Mouse (Mus musculus) megakaryocyte-erythroid progenitor cell, adult 5-6 weeks (primary cell): ENCODE data around the gene Mrps5. TPM values are rescaled to one million over a fixed set of nuclear protein-coding genes. Genes with fewer than 3 reads are reported as not detected.
"Not testable (repeated sequence)": the region's sequence is repeated elsewhere in the genome, so short reads cannot be mapped to it uniquely, and the experiment has no call there.

Experiments
- ATAC-seq: replicated peaks from 2 replicates; pipeline ENCODE4 v1.8.0; 2016; ENCODE audit warnings: mild to moderate bottlenecking, inconsistent platforms; ENCODE audit not compliant: severe bottlenecking, poor library complexity, low FRiP score, low TSS enrichment
- total RNA-seq, 2 experiments: library from RNA; stranded (forward) in 1 of 2; stranded (reverse) in 1 of 2; fragments of 200-1000, 215-1000 nt in 1 of 2; fragments of >200 nt in 1 of 2; fragmentation: Nextera tagmentation in 1 of 2; gene quantifications; 2 replicates each; pipeline ENCODE4 v1.2.3; 2014 to 2017

Mrps5 gene
- total RNA-seq (2014; fragmentation: Nextera tagmentation), result 74.2 and 98.4 TPM in 2 replicates
- 164 and 215 TPM in 2 replicates for total RNA-seq (2017)

DNA sequence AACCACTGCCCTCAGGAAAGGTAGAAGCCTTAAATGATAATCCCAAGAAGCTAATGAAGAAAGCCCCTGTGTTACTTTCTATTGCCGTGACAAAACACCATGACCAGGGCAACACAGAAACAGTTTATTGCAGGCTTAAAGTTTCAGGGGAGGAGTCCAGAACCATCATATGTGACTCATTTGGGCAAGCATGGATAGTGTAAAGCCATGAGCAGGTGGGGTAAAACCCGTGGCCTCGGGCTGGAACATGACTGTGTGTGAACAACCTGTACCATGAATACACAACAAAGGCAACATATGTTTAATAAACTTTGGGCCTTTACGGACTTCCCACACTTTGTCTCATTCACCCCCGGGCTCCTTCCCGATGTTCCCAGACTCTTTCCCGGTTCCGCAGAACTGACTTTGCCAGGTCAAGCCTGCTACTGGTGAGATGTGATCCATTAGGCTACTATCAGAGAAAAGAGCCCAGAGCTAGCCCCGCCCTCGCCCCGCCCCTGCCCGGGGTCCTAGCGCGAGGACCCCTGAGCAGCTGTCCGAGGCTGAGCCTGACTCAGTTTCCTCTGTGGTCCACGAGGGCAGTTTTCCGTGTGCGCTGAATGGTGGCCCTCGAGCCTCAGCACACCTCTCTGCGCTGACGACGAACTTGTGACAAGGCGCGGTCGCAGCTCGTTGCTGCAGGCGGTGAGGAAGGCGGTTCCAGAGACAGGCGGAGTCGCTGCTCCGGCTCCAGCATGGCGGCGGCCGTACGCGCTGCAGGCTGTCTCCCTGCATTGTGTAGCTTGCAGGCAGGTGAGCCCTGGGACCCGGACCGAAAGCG, at the start of gene Mrps5, which contains the start of gene Zfp661:
Mrps5 (plus strand) TSS at position 529 of the 820 bp plus-strand sequence.
Zfp661 (minus strand) TSS at position 401 of the 820 bp plus-strand sequence.
- peak; percentile 74 for ATAC-seq

DNA sequence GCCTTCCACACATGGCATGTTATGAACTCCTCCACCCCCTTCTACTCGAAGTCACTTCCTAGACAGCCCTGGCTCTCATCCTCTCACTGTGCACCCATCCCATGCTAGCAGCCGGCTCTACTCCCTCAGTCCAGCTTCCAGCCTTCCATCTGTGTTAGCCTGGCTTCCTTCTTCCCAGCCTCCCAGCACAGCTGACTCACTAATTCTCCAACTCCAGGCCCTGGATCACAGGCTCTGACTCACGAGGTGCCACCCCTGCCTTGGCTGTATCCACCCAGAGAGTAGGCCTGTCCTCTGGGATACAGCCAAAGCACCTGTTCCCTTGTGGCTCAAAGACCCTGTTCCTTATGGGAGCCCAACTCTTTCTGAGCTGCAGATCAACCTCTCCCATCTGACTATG, 49.5 kb upstream of the Mrps5 start:
- no peak for ATAC-seq

DNA sequence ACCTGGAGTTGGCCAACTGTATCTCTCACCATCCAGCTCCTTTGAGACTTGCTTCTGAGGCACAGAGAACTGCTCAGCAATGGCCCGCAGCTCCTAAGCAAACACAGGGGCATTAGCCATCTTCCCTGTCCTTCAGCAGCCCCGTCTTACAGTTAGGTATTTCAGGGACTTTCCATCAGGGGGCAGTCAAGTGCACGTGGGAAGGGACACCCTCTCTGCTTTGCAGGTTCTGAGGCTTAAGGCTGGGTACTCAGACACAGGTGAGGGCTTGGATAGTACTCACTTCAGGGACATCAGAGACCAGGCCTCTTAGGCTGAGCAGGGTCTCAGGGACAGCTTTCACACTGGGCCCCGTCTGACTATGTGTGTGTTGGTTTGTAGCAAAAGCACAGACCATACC, 47.5 kb upstream of the Mrps5 start:
- peak; percentile 47 for ATAC-seq

DNA sequence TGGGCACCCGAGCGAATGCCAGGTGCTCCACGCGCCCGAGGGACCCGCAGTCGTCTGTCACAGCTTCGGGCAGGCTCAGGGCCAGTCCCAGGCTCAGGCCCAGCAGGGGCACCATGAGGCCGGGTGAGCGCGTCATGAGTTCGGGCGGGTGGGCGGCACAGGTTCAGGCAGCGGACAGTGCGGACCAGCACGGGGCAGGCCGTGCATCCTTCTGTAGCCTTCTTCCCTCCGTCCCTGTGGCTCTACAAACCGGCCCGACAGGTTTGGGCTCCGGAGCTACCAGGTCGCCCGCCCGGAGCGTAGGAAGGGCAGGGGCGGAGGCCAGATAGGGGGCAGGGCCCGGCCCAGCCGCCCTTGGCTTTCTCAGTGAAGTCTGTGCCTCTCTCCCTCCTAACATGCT, 45.8 kb upstream of the Mrps5 start, which contains the start of gene Prom2:
Prom2 (minus strand) TSS at position 283 of the 400 bp plus-strand sequence.
- ATAC-seq, result no peak

DNA sequence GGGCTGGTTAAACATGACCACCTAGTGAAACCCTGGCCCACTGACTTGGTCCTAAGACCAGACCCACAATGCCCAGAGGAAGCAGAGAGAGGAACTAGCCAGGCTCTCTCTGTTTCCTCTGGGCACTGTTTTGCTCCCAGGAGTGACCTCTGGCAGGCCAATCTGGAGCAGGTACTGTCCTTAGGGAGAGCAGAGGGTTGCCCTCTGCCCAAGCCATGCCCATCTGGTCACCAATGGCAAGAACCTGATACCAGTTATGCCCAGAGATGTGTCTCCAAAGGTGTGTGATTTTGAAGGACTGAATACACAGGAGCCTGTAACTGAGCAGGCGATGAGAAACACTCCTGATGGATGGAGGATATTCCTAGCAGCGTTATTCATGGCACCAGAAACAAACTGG, 45.3 kb upstream of the Mrps5 start:
- no peak for ATAC-seq

DNA sequence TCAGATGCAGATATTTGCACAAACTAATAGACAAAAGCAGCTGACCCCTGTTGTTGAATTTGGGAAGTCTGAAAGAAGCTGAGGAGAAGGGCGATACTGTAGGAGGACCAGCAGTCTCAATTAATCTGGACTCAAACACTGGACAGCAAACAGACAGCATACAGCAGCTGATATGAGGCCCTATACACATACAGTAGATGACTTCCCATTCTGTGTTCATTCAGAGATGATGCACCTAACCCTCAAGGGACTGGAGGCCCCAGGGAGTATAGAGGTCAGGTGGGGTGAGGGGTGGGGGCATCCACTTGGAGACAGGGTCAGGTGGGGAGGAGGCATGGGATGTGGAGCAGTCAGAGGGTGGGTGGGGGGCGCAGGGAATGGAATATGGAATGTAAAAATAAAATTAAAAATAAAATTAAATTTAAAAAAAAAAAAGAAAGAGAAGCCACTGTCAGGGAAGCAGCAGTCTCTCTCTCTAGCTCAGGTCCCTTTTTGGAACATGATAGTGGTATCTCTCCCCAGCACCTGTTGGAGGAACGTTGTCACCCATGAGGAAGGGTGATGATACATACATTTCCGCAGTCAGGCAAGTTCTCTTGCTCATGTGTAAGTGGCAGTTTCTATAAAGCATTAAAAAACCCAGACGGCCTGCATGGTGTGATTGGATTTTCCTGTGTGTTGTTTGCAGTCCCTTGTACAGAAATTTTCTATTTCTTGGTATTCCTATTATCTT, 38.5 kb upstream of the Mrps5 start:
- ATAC-seq, result peak; percentile 75

DNA sequence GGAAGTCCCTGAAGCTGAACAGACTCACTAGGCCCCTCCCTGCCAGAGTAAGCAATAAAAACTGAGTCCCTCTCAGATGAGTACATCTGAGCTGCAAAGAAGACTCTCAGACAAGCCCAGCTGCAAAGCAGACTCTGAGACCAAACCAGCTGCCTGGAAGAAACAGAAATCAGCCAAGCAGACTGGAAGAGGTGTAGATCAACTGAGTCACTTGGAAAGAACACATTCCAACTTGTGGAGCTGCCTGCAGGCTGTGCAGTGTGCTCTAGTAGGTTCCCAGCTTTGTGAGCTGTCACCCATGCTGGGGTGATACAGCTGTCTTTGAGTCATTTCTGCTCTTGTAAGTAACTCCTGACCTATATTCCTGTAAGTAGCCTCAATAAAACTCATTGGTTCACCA, 37.3 kb upstream of the Mrps5 start:
- no peak for ATAC-seq

DNA sequence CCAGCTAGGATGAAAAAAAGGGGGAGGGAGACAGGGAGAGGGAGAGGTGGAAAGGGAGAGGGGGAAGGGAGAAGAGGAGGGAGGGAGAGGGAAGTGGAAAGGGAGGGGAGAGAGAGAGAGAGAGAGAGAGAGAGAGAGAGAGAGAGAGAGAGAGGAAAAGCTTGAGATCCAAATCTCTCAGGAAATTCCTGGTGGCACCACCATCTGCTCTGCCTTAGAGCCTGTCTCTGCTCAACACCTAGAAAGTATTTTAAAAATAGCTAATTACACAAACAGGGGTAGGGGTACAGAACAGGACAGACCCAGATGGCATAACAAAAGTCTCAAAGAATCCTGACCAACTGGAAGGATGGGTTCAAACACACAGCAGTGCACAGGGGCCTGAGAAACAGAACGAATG, 36.6 kb upstream of the Mrps5 start:
- ATAC-seq, result no peak

DNA sequence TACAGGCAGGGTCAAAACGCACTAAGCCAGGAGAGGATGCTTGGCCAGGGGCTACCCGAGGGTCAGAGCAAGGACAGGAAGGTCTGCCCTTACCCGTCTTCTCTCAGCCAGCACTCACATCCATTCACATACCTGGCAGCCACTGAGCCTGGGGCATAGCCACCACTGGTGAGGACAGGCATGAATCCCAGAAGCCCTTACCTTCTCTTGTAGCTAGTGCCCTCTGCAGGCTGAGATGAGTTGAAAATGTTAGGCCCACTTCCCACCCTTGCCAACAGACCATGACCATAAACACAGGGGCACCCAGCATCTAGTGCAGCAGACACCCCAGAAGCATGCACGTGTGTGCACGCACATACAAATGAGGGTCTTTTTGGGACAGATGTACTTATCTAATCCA, 35.9 kb upstream of the Mrps5 start:
- 0 out of 2 replicates have a peak, but pooled peaks have one; percentile 33 for ATAC-seq

DNA sequence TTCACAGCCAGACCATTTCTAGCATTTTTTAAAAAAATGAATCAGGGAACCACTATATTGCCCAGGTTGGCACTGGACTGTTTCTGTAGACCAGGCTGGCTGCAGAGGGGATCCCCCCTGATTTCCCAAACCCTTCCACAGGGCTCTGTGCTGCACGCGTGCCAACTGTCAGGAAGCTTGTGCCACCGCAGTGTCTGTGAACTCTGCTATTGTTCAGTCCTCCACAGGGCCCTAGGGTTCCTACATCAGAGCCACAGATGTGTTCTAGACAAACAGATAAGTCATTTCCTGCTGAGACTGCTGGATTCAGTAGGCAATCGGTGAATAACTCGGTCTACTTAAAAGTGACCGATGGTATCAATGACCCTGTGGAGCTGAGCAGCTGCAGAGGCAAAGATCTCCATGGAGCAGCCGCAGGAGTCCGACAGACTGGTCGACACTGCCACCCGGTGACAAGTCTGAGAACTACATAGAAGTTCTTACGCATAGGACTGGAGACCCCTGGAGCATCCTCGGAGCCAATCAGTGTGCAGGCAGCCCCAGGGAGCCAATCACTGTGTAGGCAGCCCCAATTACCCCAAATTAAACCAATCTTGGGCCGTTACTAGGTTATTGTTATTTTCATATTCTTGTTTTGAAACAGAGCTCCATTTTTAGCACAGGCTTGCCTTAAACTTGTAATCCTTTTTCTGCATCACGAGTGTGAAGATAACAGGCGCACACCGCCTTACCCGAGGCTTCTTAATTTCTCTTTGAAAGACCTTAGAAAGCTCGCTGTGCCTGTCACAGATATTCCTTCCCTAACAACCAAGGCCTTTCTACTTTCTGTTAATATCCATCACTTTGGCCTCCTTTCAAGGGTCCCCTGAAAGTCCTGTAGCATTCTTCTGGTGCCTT, 27.7 kb upstream of the Mrps5 start:
- peak; percentile 99 for ATAC-seq

DNA sequence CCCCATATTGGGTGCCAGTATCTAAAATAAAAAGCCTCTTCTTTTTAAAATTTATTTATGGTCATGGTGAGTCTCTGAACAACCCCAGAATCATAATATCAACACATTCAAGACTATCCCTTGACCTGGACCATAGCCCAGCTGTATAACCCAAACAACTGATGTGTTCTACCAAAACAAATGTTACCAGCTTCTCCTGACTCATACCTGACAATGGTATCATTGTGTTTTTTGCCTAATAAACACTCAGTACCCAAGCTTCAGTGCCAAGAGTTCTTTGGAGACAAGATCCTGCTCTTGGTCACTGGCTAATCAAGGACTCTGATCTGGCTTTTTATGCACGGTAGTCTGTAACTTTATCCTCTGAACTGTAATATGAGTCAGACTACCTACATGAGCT, 13.7 kb upstream of the Mrps5 start:
- no peak for ATAC-seq

DNA sequence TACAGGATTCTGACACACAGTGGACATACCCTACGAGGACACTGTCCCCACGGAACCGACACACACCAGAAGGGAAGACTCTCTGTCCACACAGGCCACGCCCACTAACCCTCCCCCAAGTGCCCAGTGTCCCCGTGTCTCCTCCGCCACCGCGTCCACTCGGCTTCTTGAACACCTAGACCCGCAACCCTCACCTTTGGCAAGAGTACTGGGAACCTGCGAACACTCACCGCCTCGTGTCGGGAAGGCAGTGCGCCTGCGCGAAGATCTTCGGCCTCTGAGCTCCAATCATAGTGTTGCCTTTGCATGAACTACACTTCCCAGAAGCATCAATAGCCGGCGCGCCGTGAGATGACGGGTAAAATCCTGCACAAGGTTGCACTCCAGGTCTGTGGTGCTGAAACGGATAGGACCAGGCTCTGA, 2.6 kb upstream of the Mrps5 start:
- ATAC-seq, result peak; percentile 85

DNA sequence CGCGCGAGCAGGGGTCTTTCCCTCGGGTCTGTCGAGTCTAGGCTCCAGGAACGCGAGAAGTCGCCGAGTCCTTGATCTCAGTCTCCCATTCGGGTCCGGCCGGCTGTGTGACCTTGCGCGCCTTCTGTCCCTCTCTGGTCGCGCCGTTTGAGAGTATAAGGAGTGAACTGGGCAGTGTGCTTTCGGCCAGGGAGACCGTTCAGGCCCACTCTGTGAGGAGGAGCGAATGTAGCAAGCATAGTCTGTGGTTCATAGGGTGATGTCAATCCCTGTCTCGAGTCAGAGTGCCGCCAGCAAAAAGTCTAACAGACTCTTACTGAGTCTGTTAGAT, 457 bp downstream of the Mrps5 start:
- ATAC-seq, result peak; percentile 30

DNA sequence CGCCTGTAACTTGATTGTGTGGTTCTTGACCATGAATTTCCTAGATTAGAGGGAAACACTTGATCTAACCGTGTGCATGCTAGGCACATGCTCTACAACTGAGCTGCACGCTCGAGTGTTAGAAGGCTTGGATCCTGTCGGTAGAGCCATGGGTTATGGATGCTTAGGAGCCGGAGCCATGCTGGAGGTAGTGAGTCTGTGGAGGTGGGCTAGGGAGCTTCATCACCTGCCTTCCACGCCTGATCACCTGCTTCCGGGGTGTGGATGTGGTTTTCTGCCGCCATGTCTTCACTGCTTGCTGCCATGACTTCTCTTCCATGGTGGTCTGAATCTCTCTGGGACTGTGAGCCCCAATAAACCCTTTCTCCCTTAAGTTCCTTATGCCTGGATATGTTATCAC, 1.9 kb downstream of the Mrps5 start:
- no peak for ATAC-seq

DNA sequence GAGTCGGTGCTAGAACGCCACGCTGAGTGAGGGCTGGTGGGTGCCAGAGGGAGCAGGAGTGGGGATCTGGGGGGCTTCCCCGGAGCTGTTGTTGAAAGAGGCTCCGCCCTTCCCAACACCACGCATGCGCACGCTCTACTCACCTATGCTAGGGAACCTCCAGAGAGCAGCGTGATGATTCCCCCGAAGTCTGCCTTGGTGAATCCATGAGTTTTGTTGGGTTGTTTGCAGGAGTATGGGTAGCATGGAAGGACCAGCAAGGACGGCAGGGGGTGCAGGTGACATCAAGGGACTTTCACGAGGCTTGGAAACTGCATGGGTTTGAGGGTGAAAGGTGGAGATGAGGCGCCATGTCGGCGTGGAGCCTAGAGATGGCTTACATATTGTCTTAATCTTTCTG, 3.2 kb downstream of the Mrps5 start:
- ATAC-seq, result no peak

DNA sequence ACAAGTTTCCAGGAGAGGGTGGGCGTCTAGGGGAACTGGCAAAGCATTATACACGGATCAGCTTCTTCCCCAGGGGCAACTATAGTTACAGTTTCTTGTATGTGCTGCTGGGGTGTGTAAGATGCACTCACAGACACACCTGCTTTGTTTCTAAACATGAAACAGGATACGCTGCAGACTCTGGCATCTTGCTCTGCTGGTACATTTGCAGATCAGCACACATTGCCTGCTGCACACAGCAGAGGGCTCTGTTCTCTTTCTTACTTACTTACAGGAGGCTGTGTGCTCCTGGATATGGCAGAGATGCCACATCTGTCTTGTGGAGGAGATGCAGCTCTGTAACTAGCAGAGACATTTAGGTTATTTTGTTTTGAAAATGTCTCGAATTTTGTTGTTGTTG, 3.8 kb downstream of the Mrps5 start:
- no peak for ATAC-seq

DNA sequence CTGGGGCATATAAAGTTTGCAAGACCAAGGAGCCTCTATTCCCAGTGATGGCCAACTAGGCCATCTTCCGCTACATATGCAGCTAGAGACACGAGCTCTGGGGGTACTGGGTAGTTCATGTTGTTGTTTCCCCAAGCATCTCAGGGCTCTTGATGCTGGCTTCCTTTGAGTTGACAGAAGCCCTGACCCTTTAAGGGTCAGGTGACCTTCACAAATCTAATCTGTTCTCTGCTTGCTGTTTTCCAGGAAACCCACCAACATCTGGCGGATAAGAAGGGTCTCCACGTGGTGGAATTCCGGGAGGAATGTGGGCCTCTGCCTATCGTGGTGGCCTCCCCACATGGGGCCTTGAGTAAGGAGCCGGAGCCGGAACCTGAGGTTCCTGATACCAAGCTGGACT, 16.4 kb downstream of the Mrps5 start:
- ATAC-seq, result not testable (repeated sequence)

DNA sequence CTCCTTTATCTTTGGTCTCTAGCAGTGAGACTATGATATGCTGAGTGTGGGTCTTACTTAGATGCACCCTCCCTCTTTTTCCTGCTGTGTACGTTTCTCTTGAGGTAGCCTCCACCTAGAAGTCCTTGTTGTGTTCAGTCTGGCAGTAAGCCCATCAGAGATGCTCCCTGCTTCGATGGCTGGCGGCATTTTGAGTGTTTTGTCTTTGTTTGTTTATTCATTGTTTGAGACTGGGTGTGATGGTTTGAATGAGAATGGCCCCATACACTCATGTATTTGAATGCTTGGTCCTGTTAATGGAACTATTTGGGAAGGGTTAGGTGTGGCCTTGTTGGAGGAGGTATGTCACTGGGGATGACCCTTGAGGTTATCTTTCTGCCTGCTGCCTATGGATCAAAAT, 18.2 kb downstream of the Mrps5 start:
- no peak for ATAC-seq

DNA sequence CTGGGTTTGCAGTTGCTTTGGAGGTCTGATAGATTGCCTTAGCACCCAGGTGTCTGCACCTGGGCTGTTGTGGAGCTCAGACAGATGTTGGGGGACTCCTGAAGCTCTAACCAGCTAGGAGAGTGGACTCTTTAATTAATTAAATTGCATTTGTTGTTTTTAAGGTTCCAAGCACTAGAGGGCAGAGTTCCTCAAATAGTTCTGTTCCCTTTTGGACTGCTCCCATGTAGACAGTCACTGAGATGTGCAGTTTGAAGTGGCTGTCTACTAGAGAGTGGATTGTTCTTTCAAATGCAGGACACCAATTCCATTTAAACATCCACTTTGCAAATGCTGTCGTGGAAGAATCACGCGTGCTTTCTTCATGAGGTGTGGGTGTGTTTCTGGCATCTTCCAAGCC, 21.2 kb downstream of the Mrps5 start:
- 0 out of 2 replicates have a peak, but pooled peaks have one; percentile 51 for ATAC-seq

DNA sequence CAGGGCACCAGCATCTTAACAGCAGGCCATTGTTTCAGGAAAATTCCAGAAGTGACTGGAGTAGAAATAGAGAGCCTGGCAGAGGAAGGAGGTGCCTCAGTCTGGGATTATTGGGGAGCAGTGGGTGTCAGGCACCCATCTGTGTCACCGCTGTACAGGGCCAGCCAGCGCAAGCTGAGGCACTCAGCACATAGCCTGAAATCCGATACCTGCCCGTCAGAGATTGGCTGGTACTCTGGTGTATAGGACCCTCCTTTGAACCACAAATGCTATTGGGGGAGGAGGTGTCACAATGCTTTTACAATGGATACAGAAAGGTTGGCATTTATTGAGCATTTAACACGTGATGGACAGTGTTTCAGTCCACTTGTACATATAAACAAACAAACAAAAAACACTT, 22.0 kb downstream of the Mrps5 start:
- no peak for ATAC-seq
